Mouse (Mus musculus) heart, embryonic 11.5 days (tissue): ENCODE results near the gene Tubb4b. TPM values are rescaled to one million over a fixed set of nuclear protein-coding genes. Genes with fewer than 3 reads are reported as not detected.
"Not testable (repeated sequence)": the region's sequence is repeated elsewhere in the genome, so short reads cannot be mapped to it uniquely, and the experiment has no call there.

ENCODE experiments used
- ATAC-seq: fragments of 200-750 bp; cut with Nextera tagmentation; replicated peaks from 2 replicates; pipeline ENCODE4 v1.8.0; 2017; ENCODE audit warnings: moderate library complexity; ENCODE audit not compliant: insufficient number of reproducible peaks, low FRiP score, low TSS enrichment
- H3K27ac ChIP-seq: fragments of 300-500 bp; sonication (generic); 2 replicates; pipeline ENCODE4 v1.5.1; 2014; ENCODE audit warnings: mild to moderate bottlenecking, low read depth, low read length
- H3K27me3 ChIP-seq: fragments of 300-500 bp; sonication (generic); 2 replicates; pipeline ENCODE4 v1.6.1; 2014; ENCODE audit warnings: mild to moderate bottlenecking, low read length, mixed read lengths; ENCODE audit not compliant: control insufficient read depth, insufficient read depth
- H3K36me3 ChIP-seq: fragments of 300-500 bp; sonication (generic); 2 replicates; pipeline ENCODE4 v1.6.1; 2014; ENCODE audit warnings: mild to moderate bottlenecking, low read length, moderate library complexity, mixed read lengths; ENCODE audit not compliant: control insufficient read depth, insufficient read depth
- H3K4me1 ChIP-seq: fragments of 300-500 bp; sonication (generic); 2 replicates; pipeline ENCODE4 v1.6.1; 2014; ENCODE audit warnings: low read length; ENCODE audit not compliant: control insufficient read depth, insufficient read depth
- H3K4me2 ChIP-seq: fragments of 300-500 bp; sonication (generic); 2 replicates; pipeline ENCODE4 v1.6.1; 2014; ENCODE audit warnings: mild to moderate bottlenecking, moderate library complexity
- H3K4me3 ChIP-seq: fragments of 300-500 bp; sonication (generic); 2 replicates; pipeline ENCODE4 v1.5.1; 2014; ENCODE audit warnings: low read depth, low read length
- H3K9ac ChIP-seq: fragments of 300-500 bp; sonication (generic); 2 replicates; pipeline ENCODE4 v1.6.1; 2014; ENCODE audit warnings: mild to moderate bottlenecking, low read depth, low read length, moderate library complexity
- H3K9me3 ChIP-seq: fragments of 300-500 bp; sonication (generic); replicated peaks from 2 replicates; pipeline ENCODE4 v1.6.1; 2016; ENCODE audit warnings: low read length; ENCODE audit not compliant: control insufficient read depth
- WGBS: fragments of 180-500 bp; shearing (Covaris S2); extraction: QIAGEN DNeasy Blood & Tissue Kit; methylation state at CpG from one replicate; pipeline ENCODE4 v1.1.7; 2014; ENCODE audit not compliant: insufficient replicate concordance; 5-methylcytosine and 5-hydroxymethylcytosine counted together
- polyA plus RNA-seq: library from polyadenylated mRNA; unstranded; fragments of >200 nt; fragmentation: Nextera tagmentation; extraction: Ambion mirVana; gene quantifications from 2 replicates; pipeline ENCODE4 v1.2.1, GENCODE M21; 2014

Tubb4b gene
- polyA plus RNA-seq, 1 experiment from 2014 or later = 481 TPM

DNA sequence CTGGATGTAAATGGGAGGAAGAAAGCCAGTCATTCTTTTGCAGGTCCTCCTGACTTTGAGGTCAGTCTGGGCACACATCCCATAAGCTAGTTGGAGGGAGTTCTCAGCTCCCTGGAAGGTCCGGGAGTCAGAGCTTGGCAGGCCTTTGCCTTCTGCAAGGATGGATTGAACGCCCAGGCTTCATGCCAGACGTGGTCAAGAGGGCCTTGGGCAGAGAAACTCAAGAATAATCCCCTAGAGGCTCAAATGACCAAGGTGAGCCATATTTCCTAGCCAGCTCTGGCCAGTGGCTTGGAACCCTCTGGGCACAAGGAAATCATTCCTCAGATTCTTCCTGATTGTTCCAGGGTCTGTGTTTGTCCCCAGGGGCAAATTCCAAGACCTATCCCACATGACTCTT, 40.3 kb upstream of the Tubb4b start:
- H3K36me3 ChIP-seq = peaks cover 8% of the 10 kb centered on the region; the same call in 1 of the 2 replicates
- no peak overlapping the region for H3K9ac ChIP-seq
- no peak for ATAC-seq
- H3K27ac ChIP-seq = no peak overlapping the region
- H3K4me3 ChIP-seq = no peak overlapping the region
- peak overlapping the region; percentile 19; the same call in 1 of the 2 replicates for H3K4me2 ChIP-seq
- no peaks in the 10 kb centered on the region for H3K9me3 ChIP-seq
- H3K4me1 ChIP-seq = peaks cover 29% of the 10 kb centered on the region
- WGBS = 69% methylated on average over 3 of the region's 3 CpGs
- H3K27me3 ChIP-seq = peaks cover 16% of the 10 kb centered on the region

DNA sequence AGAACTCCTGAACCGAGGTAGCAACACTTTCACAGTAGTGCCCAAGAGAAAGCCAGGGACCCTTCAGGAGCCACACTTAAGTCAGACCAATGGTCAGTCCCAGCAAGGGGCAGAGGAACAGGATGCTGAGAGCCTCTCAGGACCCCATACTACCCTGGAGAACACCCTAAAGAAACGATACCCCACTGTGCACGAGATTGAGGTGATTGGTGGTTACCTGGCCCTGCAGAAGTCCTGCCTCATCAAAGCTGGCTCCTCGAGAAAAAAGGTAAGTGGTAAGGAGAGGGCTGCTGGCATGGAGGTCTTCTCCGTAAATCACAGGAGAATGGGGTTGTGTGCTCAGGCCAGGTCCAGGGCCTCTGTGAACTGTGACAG, 39.8 kb upstream of the Tubb4b start:
- Histone ChIP-seq H3K9me3 (no peaks in the 10 kb centered on the region), H3K36me3 (0 out of 2 replicates have a peak, but pooled peaks cover 7% of the 10 kb centered on the region), H3K9ac (no peak overlapping the region), H3K4me2 (peak overlapping the region; percentile 100; the same call in 1 of the 2 replicates), H3K27ac (no peak overlapping the region), H3K27me3 (peaks cover 16% of the 10 kb centered on the region), H3K4me1 (peaks cover 29% of the 10 kb centered on the region), H3K4me3 (no peak overlapping the region)
- 71% methylated on average over 5 of the region's 5 CpGs for whole genome bisulfite sequencing
- ATAC-seq = no peak

DNA sequence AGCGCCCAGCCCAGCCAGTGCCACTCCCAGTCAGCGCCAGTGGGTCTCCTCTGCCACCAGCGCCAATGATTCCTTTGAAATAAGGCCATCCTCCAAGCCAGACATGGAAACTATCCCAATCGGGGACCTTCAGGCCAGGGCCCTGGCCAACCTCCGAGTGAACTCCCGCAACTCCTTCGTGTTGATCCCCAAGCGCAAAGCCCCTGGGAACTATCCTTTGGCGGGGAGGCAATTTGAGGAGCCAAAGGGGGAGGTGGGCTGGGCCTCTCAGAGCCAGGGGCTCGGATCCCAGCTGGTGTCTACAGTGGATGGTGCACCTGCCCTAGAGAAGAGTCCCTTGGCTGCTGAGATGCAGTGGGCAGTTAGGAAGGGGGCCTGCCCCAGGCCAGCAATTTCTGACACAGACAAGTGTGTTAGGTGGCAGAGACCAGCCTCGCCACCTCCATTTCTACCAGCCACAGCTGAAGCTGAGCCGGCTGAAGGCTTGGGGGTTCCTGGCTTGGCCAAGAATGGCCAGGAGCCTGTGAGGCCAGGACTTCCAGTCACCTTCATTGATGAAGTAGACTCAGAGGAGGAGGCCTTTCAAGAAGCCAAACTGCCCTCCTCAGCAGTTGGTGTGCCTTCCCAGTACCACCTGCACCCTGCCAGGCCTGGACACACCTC, 39.3 kb upstream of the Tubb4b start:
- Histone ChIP-seq H3K36me3 (0 out of 2 replicates have a peak, but pooled peaks cover 2% of the 10 kb centered on the region), H3K9ac (peak overlapping the region; percentile 78; the same call in 1 of the 2 replicates), H3K4me2 (peak overlapping the region; percentile 100), H3K27me3 (peaks cover 16% of the 10 kb centered on the region), H3K27ac (no peak overlapping the region), H3K4me1 (peaks cover 29% of the 10 kb centered on the region), H3K9me3 (no peaks in the 10 kb centered on the region), H3K4me3 (peak overlapping the region; percentile 83)
- WGBS = 19% methylated on average over 12 of the region's 12 CpGs
- no peak for ATAC-seq

DNA sequence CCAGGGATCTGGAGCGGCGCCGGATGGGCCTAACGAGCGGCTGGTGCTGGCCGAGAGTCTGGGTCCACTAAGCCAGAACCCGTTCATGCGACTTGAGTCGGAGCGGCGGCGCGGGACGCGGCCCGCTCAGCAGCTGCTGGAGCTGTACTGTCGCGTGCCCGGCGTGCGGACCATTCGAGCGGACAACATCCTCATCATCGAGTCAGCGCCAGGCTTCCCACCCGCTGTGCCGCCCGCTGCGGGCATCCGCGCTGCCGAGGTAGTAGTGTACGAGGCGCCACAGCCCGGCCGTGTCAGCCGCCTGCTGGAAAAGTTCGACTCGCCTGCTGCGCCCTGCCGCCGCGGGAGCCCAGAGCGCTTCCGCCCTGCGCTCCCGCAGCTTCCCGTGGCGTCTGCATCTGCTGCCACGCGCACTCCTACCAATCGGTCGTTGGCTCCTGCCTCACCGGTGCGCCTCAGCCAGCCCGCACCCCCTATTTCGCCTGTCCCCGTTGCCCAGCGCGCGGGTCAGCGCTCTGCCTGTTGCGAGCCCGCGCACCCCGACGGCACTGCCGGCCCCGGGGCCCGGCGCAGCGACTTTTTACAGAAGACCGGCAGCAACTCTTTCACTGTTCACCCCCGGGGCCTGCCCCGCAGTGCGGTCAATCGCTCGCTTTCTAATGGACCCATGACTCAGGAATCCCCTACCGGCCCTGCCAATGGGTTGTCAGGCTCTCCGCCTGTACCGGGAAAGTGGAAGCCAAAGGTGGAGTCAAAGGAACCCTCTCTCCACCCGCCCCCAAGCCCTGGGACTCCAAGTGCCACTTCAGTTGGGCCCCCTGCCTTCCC, 38.5 kb upstream of the Tubb4b start:
- under 1% methylated on average over 82 of the region's 82 CpGs for WGBS
- Histone ChIP-seq H3K4me2 (peak overlapping the region; percentile 100), H3K36me3 (no peaks in the 10 kb centered on the region), H3K27ac (no peak overlapping the region), H3K4me1 (peaks cover 29% of the 10 kb centered on the region), H3K4me3 (peak overlapping the region; percentile 83), H3K9me3 (no peaks in the 10 kb centered on the region), H3K9ac (peak overlapping the region; percentile 78), H3K27me3 (peaks cover 16% of the 10 kb centered on the region)
- peak; percentile 3; the same call in 1 of the 2 replicates for ATAC-seq

DNA sequence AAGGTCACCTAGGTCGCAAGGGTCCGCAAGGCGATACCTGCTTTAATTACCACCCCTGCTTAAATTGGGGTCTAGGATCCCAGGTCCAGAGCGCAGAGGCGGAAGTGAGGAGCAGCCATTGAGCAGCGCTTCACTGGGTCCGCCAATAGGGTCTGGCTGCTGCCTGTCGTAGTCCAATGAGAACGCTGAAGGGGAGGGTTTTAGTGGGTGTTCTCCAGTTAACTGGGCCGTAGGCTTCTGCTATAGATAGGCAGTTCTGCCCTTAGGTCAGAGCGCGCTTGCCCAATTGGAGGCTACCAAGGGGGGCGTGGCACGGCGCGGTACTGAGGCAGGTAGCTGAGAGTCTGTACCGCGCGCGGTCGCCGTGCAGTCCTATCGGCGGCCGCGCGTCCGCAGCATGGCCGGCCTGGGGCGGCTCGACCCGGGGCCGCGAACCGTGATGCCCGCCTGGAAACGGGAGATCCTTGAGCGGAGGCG, 37.8 kb upstream of the Tubb4b start, which contains the start of gene Tprn:
Gene Tprn (plus strand): TSS at position 328 of the 477 bp plus-strand sequence.
- no peaks in the 10 kb centered on the region for H3K9me3 ChIP-seq
- H3K4me2 ChIP-seq = peak within 1 kb of the TSS; percentile 100
- under 1% methylated on average over 39 of the region's 39 CpGs for WGBS
- no peak within 1 kb of the TSS for H3K27ac ChIP-seq
- no peaks in the 10 kb centered on the region for H3K36me3 ChIP-seq
- peak; percentile 97 for ATAC-seq
- peak within 1 kb of the TSS; percentile 78 for H3K9ac ChIP-seq
- H3K27me3 ChIP-seq = peaks cover 16% of the 10 kb centered on the region
- peaks cover 29% of the 10 kb centered on the region for H3K4me1 ChIP-seq
- peak within 1 kb of the TSS; percentile 83 for H3K4me3 ChIP-seq

DNA sequence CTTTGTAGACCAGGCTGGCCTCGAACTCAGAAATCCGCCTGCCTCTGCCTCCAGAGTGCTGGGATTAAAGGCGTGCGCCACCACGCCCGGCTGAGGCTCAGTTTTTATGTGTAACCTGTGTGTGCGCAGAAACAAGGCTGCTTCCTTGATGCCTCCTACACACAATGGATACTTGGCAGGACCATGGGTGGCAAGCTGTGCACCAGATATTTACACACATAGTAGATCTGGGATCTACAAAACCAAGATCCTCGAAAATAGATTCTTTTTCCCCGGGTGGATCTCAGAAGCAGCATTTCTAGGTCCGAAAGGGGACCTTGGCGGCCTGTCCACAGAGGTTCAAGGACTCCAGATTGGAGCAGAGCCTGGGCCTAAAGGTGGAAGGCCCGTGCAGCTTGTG, 37.4 kb upstream of the Tubb4b start:
- Histone ChIP-seq H3K4me1 (peaks cover 26% of the 10 kb centered on the region), H3K9me3 (no peaks in the 10 kb centered on the region), H3K4me2 (peak overlapping the region; percentile 100), H3K9ac (peak overlapping the region; percentile 72), H3K4me3 (peak overlapping the region; percentile 83), H3K36me3 (no peaks in the 10 kb centered on the region), H3K27me3 (peaks cover 16% of the 10 kb centered on the region), H3K27ac (no peak overlapping the region)
- 38% methylated on average over 12 of the region's 12 CpGs for WGBS
- no peak for ATAC-seq

DNA sequence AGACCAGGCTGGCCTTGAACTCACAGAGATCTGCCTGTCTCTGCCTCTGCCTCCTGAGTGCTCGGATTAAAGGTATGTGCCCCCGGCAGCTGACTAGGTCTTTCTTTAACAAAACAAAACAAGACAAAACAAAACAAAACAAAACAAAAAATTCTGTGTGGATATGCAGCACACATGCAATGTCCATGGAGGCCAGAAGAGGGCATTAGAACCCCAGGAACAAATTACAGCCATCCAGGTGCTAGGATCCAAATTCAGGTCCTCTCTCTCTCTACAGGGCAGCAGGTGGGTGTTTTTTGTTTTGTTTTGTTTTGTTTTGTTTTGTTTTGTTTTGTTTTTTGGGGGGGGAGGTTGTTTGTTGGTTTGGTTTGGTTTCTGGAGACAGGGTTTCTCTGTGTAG, 34.4 kb upstream of the Tubb4b start:
- 49% methylated on average over 2 of the region's 2 CpGs for WGBS
- Histone ChIP-seq H3K4me2 (no peak overlapping the region), H3K4me1 (peaks cover 19% of the 10 kb centered on the region), H3K27ac (no peak overlapping the region), H3K36me3 (no peaks in the 10 kb centered on the region), H3K4me3 (no peak overlapping the region), H3K27me3 (peaks cover 6% of the 10 kb centered on the region), H3K9ac (no peak overlapping the region), H3K9me3 (no peaks in the 10 kb centered on the region)
- ATAC-seq = no peak

DNA sequence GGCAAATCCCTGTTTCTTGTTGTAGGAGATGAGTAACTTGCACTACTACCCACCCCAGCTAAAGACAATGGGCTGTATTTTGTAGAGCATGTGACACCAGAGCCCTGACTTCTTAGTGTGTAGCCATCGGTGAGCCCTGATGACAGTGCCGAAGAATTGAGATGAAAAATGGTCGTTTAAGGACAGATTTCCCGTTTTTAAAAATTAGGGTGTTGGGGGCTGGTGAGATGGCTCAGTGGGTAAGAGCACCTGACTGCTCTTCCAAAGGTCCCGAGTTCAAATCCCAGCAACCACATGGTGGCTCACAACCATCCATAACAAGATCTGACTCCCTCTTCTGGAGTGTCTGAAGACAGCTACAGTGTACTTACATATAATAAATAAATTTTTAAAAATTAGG, 32.7 kb upstream of the Tubb4b start:
- H3K9ac ChIP-seq, H3K27me3 ChIP-seq, H3K27ac ChIP-seq, H3K4me2 ChIP-seq, H3K9me3 ChIP-seq, H3K4me3 ChIP-seq, ATAC-seq, H3K36me3 ChIP-seq: not testable (repeated sequence)
- WGBS = 78% methylated on average over 5 of the region's 5 CpGs
- peaks cover 10% of the 10 kb centered on the region for H3K4me1 ChIP-seq
